ENCODE assay signal across 23 mouse cellular contexts in genomic region chr12:7919709-7920324, GRCm38 (mm10). TPM values are rescaled to one million over a fixed set of nuclear protein-coding genes. Genes with fewer than 3 reads are reported as not detected.
DNase-seq lines count a peak whose midpoint lies in the region; ATAC-seq and TF ChIP-seq lines count a peak whose summit lies in the region.
"Had no signal": no experiment of that assay in that cellular context is flagged by ENCODE, and none has a peak within 500 bp of the region (broad histone marks: within the 10 kb centered on the region; RNA-seq: fewer than 3 reads in every experiment).

No protein-coding gene starts in this region.

- no peak for TF ChIP-seq POLR2A in small intestine, adult 2 months (IDR thresholded peaks at IDR 0.05; ENCODE audit: low read depth, low read length)

- no peak for ATAC-seq in kidney, embryonic 14.5 days (ENCODE audit: low FRiP score, low TSS enrichment)
- peak; percentile 95 for ATAC-seq in intestine, embryonic 16.5 days
- no peak for ATAC-seq in monocyte, adult 5-6 weeks (replicated peaks; ENCODE audit: insufficient number of reproducible peaks, low FRiP score, low TSS enrichment, poor library complexity, severe bottlenecking)
- ATAC-seq: forebrain, embryonic 13.5 days had no signal

- H3K4me2 ChIP-seq in kidney, embryonic 14.5 days (replicated peaks; ENCODE audit: low read depth, low read length): no peak overlapping the region
- H3K4me2 ChIP-seq in intestine, embryonic 16.5 days (ENCODE audit: low read depth, low read length): peak overlapping the region; percentile 33; the same call in 1 of the 2 replicates
- H3K4me2 ChIP-seq: forebrain, embryonic 13.5 days; heart, embryonic 13.5 days; hindbrain, embryonic 14.5 days; lung, embryonic 15.5 days; midbrain, embryonic 11.5 days; neural tube, embryonic 12.5 days had no signal

- peak; percentile 80 for DNase-seq in kidney, adult 9 months
- DNase-seq in thymus, postnatal 4 days: no peak
- DNase-seq: adrenal gland, adult 2 months; B cell, adult 2 months; cerebellum, adult 8-10 months; heart, adult 11 months; layer of hippocampus, adult 9-11 months; thymus, postnatal 25 days had no signal

- WGBS in kidney, embryonic 14.5 days: 72% methylated on average over 2 of the region's 2 CpGs
- WGBS in intestine, embryonic 16.5 days: 51% methylated on average over 2 of the region's 2 CpGs
- WGBS in small intestine, adult 2 months: 36% methylated on average over 2 of the region's 2 CpGs

- H3K79me2 ChIP-seq in C2C12 (ENCODE audit: control insufficient read depth, insufficient read depth): no peaks in the 10 kb centered on the region

- H3K27me3 ChIP-seq in kidney, embryonic 14.5 days (ENCODE audit: control insufficient read depth, insufficient read depth, low read length): no peaks in the 10 kb centered on the region
- no peaks in the 10 kb centered on the region for H3K27me3 ChIP-seq in C2C12 (ENCODE audit: control insufficient read depth, insufficient read depth, insufficient read length)
- H3K27me3 ChIP-seq in intestine, embryonic 16.5 days (replicated peaks; ENCODE audit: control insufficient read depth, insufficient read depth, low read length): no peaks in the 10 kb centered on the region
- H3K27me3 ChIP-seq in small intestine, adult 2 months (ENCODE audit: control insufficient read depth, insufficient read depth, low read length): no peaks in the 10 kb centered on the region
- H3K27me3 ChIP-seq: forebrain, embryonic 13.5 days; heart, embryonic 13.5 days; lung, embryonic 15.5 days; neural tube, embryonic 12.5 days had no signal

- no peak overlapping the region for H3K27ac ChIP-seq in kidney, embryonic 14.5 days (ENCODE audit: low read depth, low read length)
- peak overlapping the region; percentile 84 for H3K27ac ChIP-seq in intestine, embryonic 16.5 days (ENCODE audit: low read length)
- peak overlapping the region; percentile 72 for H3K27ac ChIP-seq in small intestine, adult 2 months (ENCODE audit: insufficient read depth, low read depth, low read length)
- H3K27ac ChIP-seq: forebrain, embryonic 13.5 days; heart, embryonic 13.5 days; hindbrain, embryonic 14.5 days; kidney, postnatal 0 days; left cerebral cortex, adult 2 months; lung, embryonic 15.5 days; neural tube, embryonic 12.5 days had no signal

- H3K9me3 ChIP-seq in kidney, embryonic 14.5 days (ENCODE audit: control insufficient read depth, low read length): no peaks in the 10 kb centered on the region
- no peaks in the 10 kb centered on the region for H3K9me3 ChIP-seq in intestine, embryonic 16.5 days (ENCODE audit: control insufficient read depth, low read length)
- H3K9me3 ChIP-seq: forebrain, embryonic 13.5 days; heart, embryonic 13.5 days; lung, embryonic 15.5 days; neural tube, embryonic 12.5 days had no signal

- H3ac ChIP-seq in C2C12 (ENCODE audit: control insufficient read depth, insufficient read length, low read depth): peak overlapping the region; percentile 15

- H3K79me3 ChIP-seq in C2C12 (ENCODE audit: low read depth): no peaks in the 10 kb centered on the region

- no peak overlapping the region for H3K4me3 ChIP-seq in kidney, embryonic 14.5 days (ENCODE audit: low read length)
- no peak overlapping the region for H3K4me3 ChIP-seq in C2C12 (ENCODE audit: insufficient read depth, poor library complexity, severe bottlenecking)
- no peak overlapping the region for H3K4me3 ChIP-seq in intestine, embryonic 16.5 days (ENCODE audit: low read length)
- no peak overlapping the region for H3K4me3 ChIP-seq in small intestine, adult 2 months (ENCODE audit: low read depth, low read length)
- H3K4me3 ChIP-seq: erythroblast, embryonic 14.5 days; forebrain, embryonic 13.5 days; heart, embryonic 13.5 days; left cerebral cortex, adult 2 months; lung, embryonic 15.5 days; neural tube, embryonic 12.5 days had no signal

- H3K4me1 ChIP-seq in kidney, embryonic 14.5 days (ENCODE audit: control insufficient read depth, insufficient read depth, low read length): no peaks in the 10 kb centered on the region
- no peaks in the 10 kb centered on the region for H3K4me1 ChIP-seq in intestine, embryonic 16.5 days (ENCODE audit: control insufficient read depth, insufficient read depth, low read length)
- H3K4me1 ChIP-seq in small intestine, adult 2 months (ENCODE audit: control insufficient read depth, insufficient read depth, insufficient read length, low read length): no peaks in the 10 kb centered on the region; the same call in 1 of the 2 replicates
- H3K4me1 ChIP-seq: forebrain, embryonic 13.5 days; lung, embryonic 15.5 days; neural tube, embryonic 12.5 days had no signal

- no peak overlapping the region for H3K9ac ChIP-seq in kidney, embryonic 14.5 days (ENCODE audit: low read depth, low read length)
- H3K9ac ChIP-seq in intestine, embryonic 16.5 days (ENCODE audit: low read depth, low read length): no peak overlapping the region
- H3K9ac ChIP-seq: forebrain, embryonic 13.5 days; heart, embryonic 13.5 days; hindbrain, embryonic 14.5 days; lung, embryonic 15.5 days; neural tube, embryonic 12.5 days had no signal

- H3K36me3 ChIP-seq in kidney, embryonic 14.5 days (ENCODE audit: control insufficient read depth, insufficient read depth, low read length): no peaks in the 10 kb centered on the region
- no peaks in the 10 kb centered on the region for H3K36me3 ChIP-seq in C2C12 (ENCODE audit: control insufficient read depth, insufficient read depth)
- no peaks in the 10 kb centered on the region for H3K36me3 ChIP-seq in intestine, embryonic 16.5 days (ENCODE audit: control insufficient read depth, insufficient read depth, low read length)
- H3K36me3 ChIP-seq in small intestine, adult 2 months (ENCODE audit: control insufficient read depth, insufficient read depth, low read length): no peaks in the 10 kb centered on the region
- H3K36me3 ChIP-seq: heart, embryonic 13.5 days; lung, embryonic 15.5 days; neural tube, embryonic 12.5 days had no signal

- no peak for TF ChIP-seq CTCF in C2C12 (IDR thresholded peaks at IDR 0.05; ENCODE audit: control insufficient read depth, insufficient read depth, insufficient read length)
- no peak for TF ChIP-seq CTCF in small intestine, adult 2 months (IDR thresholded peaks at IDR 0.05; ENCODE audit: extremely low read depth, insufficient read length, insufficient replicate concordance, low read depth, low read length)

TF ChIP-seq in C2C12, 6 proteins besides CTCF, POLR2A, EP300 and RAD21:
- TF ChIP-seq FOSL1 (IDR thresholded peaks at IDR 0.05; ENCODE audit: insufficient read depth, low read length, poor library complexity, severe bottlenecking) (no peak), USF1 (IDR thresholded peaks at IDR 0.05; ENCODE audit: low read depth) (no peak), MAX (IDR thresholded peaks at IDR 0.05) (no peak), MYOG (IDR thresholded peaks at IDR 0.05; ENCODE audit: control insufficient read depth, extremely low read depth, insufficient read length) (no peak), MYOD1 (IDR thresholded peaks at IDR 0.05; ENCODE audit: control insufficient read depth, insufficient read length, low read depth) (no peak), CEBPB (IDR thresholded peaks at IDR 0.05; ENCODE audit: low read depth) (no peak)

RNA-seq across cellular contexts. Expression of gene Apob, which starts 57.6 kb away (rescaled TPM):
- polyA plus RNA-seq in kidney, embryonic 14.5 days (2014; fragmentation: Nextera tagmentation; extraction: Ambion mirVana): 0.22 TPM in 1 of 2 replicates, not detected in the other
- 0.07 TPM for polyA plus RNA-seq in C2C12 (2012; fragmentation: generic; extraction: Trizol)
- polyA plus RNA-seq in intestine, embryonic 16.5 days (2015; fragmentation: Nextera tagmentation; extraction: Ambion mirVana): 61.3 and 94.9 TPM in 2 replicates
- 29.8 and 131 TPM in 2 replicates for polyA plus RNA-seq in small intestine, adult 2 months (2012; rRNA removed)
- total RNA-seq in monocyte, adult 5-6 weeks (2017): not detected in 3 replicates
- total RNA-seq: heart, postnatal 25 days; left cerebral cortex, adult 2 months had no signal
- polyA plus RNA-seq: forebrain, embryonic 13.5 days had no signal

Comparison
In these comparisons a context has a peak if more than half of its experiments do, and no peak if none do; other contexts are left out.
1. RNA of gene Apob, which starts 57.6 kb away (polyA plus RNA-seq): 29.8 to 131 TPM in small intestine, adult 2 months and 61.3 to 94.9 TPM in intestine, embryonic 16.5 days; 0.22 TPM in kidney, embryonic 14.5 days and 0.07 TPM in C2C12 (single experiment); every median in the first group is over 10 times any median in the second.